In genomic region chr7:133933378-133933777, GRCm38 (mm10) we compare ENCODE assay signal across 15 mouse cellular contexts.
A peak's percentile ranks its signal among the peaks of the same experiment; 100 is the strongest.
DNase-seq lines count a peak whose midpoint lies in the region; ATAC-seq lines count a peak whose summit lies in the region.
"Had no signal": no experiment of that assay in that cellular context is flagged by ENCODE, and none has a peak within 500 bp of the region (broad histone marks: within the 10 kb centered on the region; RNA-seq: fewer than 3 reads in every experiment).

No protein-coding gene starts in this region.

- peak; percentile 37 for DNase-seq in embryo, embryonic 11 days
- DNase-seq in embryo, embryonic 9.5 days (ENCODE audit: extremely low spot score) = no peak
- DNase-seq in liver = peak; percentile 21
- peak; percentile 32 for DNase-seq in embryonic facial prominence, embryonic 10.5 days (ENCODE audit: low spot score)
- no peak for DNase-seq in testis, postnatal 14 days (ENCODE audit: low spot score)
- DNase-seq: adrenal gland, postnatal 14 days; cerebellum, postnatal 25 days; heart, adult 2 months; heart, postnatal 14 days had no signal

- no peaks in the 10 kb centered on the region for H3K36me3 ChIP-seq in liver, embryonic 12.5 days
- no peaks in the 10 kb centered on the region for H3K36me3 ChIP-seq in embryonic facial prominence, embryonic 10.5 days (replicated peaks)
- no peaks in the 10 kb centered on the region for H3K36me3 ChIP-seq in liver, embryonic 16.5 days (ENCODE audit: control insufficient read depth, insufficient read depth)
- H3K36me3 ChIP-seq: limb, embryonic 12.5 days; midbrain, embryonic 15.5 days; neural tube, embryonic 12.5 days had no signal

- no peaks in the 10 kb centered on the region for H3K9me3 ChIP-seq in liver, embryonic 12.5 days (replicated peaks)
- no peaks in the 10 kb centered on the region for H3K9me3 ChIP-seq in embryonic facial prominence, embryonic 10.5 days
- H3K9me3 ChIP-seq in liver, embryonic 16.5 days (replicated peaks; ENCODE audit: control insufficient read depth, low read length) = no peaks in the 10 kb centered on the region
- H3K9me3 ChIP-seq: limb, embryonic 12.5 days; midbrain, embryonic 15.5 days; neural tube, embryonic 12.5 days had no signal

- no peak overlapping the region for H3K4me2 ChIP-seq in liver, embryonic 12.5 days
- no peak overlapping the region for H3K4me2 ChIP-seq in liver, embryonic 16.5 days (ENCODE audit: low read depth, low read length)
- H3K4me2 ChIP-seq: limb, embryonic 12.5 days; midbrain, embryonic 15.5 days; neural tube, embryonic 12.5 days had no signal

- H3K4me3 ChIP-seq in liver, embryonic 12.5 days = no peak overlapping the region
- no peak overlapping the region for H3K4me3 ChIP-seq in embryonic facial prominence, embryonic 10.5 days
- no peak overlapping the region for H3K4me3 ChIP-seq in liver, embryonic 16.5 days (ENCODE audit: low read depth, low read length)
- H3K4me3 ChIP-seq: heart, adult 2 months; limb, embryonic 12.5 days; midbrain, embryonic 15.5 days; neural tube, embryonic 12.5 days had no signal

- H3K9ac ChIP-seq in liver, embryonic 12.5 days = no peak overlapping the region
- no peak overlapping the region for H3K9ac ChIP-seq in liver, embryonic 16.5 days (ENCODE audit: low read depth, low read length)
- H3K9ac ChIP-seq: limb, embryonic 12.5 days; midbrain, embryonic 15.5 days; neural tube, embryonic 12.5 days had no signal

- no peak for ATAC-seq in liver, embryonic 12.5 days
- ATAC-seq in liver, embryonic 16.5 days (ENCODE audit: low read depth) = 0 out of 2 replicates have a peak, but pooled peaks have one; percentile 7
- ATAC-seq in megakaryocyte-erythroid progenitor cell, adult 5-6 weeks (replicated peaks; ENCODE audit: low FRiP score, low TSS enrichment, poor library complexity, severe bottlenecking) = no peak
- ATAC-seq: midbrain, embryonic 15.5 days had no signal

- H3K27ac ChIP-seq in liver, embryonic 12.5 days = no peak overlapping the region
- no peak overlapping the region for H3K27ac ChIP-seq in embryonic facial prominence, embryonic 10.5 days (replicated peaks)
- no peak overlapping the region for H3K27ac ChIP-seq in liver, embryonic 16.5 days (ENCODE audit: low read length)
- H3K27ac ChIP-seq: heart, adult 2 months; midbrain, embryonic 15.5 days; neural tube, embryonic 12.5 days had no signal

- H3K4me1 ChIP-seq in liver, embryonic 12.5 days = no peaks in the 10 kb centered on the region
- H3K4me1 ChIP-seq in embryonic facial prominence, embryonic 10.5 days = peaks cover 33% of the 10 kb centered on the region
- H3K4me1 ChIP-seq in liver, embryonic 16.5 days (ENCODE audit: control insufficient read depth, low read depth, low read length) = no peaks in the 10 kb centered on the region

- H3K27me3 ChIP-seq in liver, embryonic 12.5 days (replicated peaks) = no peaks in the 10 kb centered on the region
- no peaks in the 10 kb centered on the region for H3K27me3 ChIP-seq in embryonic facial prominence, embryonic 10.5 days (replicated peaks; ENCODE audit: low read depth, poor library complexity, severe bottlenecking)
- no peaks in the 10 kb centered on the region for H3K27me3 ChIP-seq in liver, embryonic 16.5 days (ENCODE audit: control insufficient read depth, insufficient read depth, low read depth, low read length)
- H3K27me3 ChIP-seq: limb, embryonic 12.5 days; midbrain, embryonic 15.5 days; neural tube, embryonic 12.5 days had no signal

- WGBS in liver, embryonic 12.5 days (ENCODE audit: insufficient replicate concordance) = 71% methylated on average over 6 of the region's 6 CpGs
- 72% methylated on average over 6 of the region's 6 CpGs for WGBS in embryonic facial prominence, embryonic 10.5 days
- WGBS in liver, embryonic 16.5 days (ENCODE audit: insufficient replicate concordance) = 61% methylated on average over 6 of the region's 6 CpGs

Comparison
In these comparisons a context has a peak if more than half of its experiments do, and no peak if none do; other contexts are left out.
1. DNase-seq: peak in embryo, embryonic 11 days (single experiment), liver (single experiment) and embryonic facial prominence, embryonic 10.5 days (single experiment); none in embryo, embryonic 9.5 days (single experiment) and testis, postnatal 14 days (single experiment).